Mouse (Mus musculus) retina, postnatal 1 day (tissue): ENCODE data around the gene Tiam1.
A peak's percentile ranks its signal among the peaks of the same experiment; 100 is the strongest.

ENCODE experiments used
- DNase-seq: peaks from one replicate; pipeline ENCODE4 v3.0.0-alpha.2; 2012

Tiam1 gene

GRCm38 (mm10) chr16:89990288-89990955 is 153.1 kb downstream of the Tiam1 start:
- DNase-seq = no peak

- DNase-seq = no peak
These were observed 153.8 kb downstream of the Tiam1 start for GRCm38 (mm10) chr16:89989816-89990215.

GRCm38 (mm10) chr16:89986672-89987362 is 156.8 kb downstream of the Tiam1 start:
- peak; percentile 47 for DNase-seq

GRCm38 (mm10) chr16:89985702-89986481 is 157.7 kb downstream of the Tiam1 start:
- DNase-seq = peak; percentile 24

GRCm38 (mm10) chr16:89980075-89980744 is 163.4 kb downstream of the Tiam1 start:
- DNase-seq = no peak

- DNase-seq = no peak
These were observed 168.1 kb downstream of the Tiam1 start for GRCm38 (mm10) chr16:89975441-89975840.

- DNase-seq = no peak
These were observed 169.5 kb downstream of the Tiam1 start for GRCm38 (mm10) chr16:89973814-89974712.

- DNase-seq = no peak
These were observed 170.6 kb downstream of the Tiam1 start for GRCm38 (mm10) chr16:89972854-89973487.

GRCm38 (mm10) chr16:89972018-89972417 is 171.6 kb downstream of the Tiam1 start:
- DNase-seq = no peak

- no peak for DNase-seq
These were observed 175.5 kb downstream of the Tiam1 start for GRCm38 (mm10) chr16:89968058-89968457.

- no peak for DNase-seq
These were observed 180.7 kb downstream of the Tiam1 start for GRCm38 (mm10) chr16:89962876-89963275.

- DNase-seq = no peak
These were observed 182.7 kb downstream of the Tiam1 start for GRCm38 (mm10) chr16:89960904-89961303.

GRCm38 (mm10) chr16:89960186-89960878 is 183.2 kb downstream of the Tiam1 start:
- peak; percentile 59 for DNase-seq

GRCm38 (mm10) chr16:89958982-89959381 is 184.6 kb downstream of the Tiam1 start:
- DNase-seq = no peak

GRCm38 (mm10) chr16:89958030-89958429 is 185.5 kb downstream of the Tiam1 start:
- DNase-seq = no peak

GRCm38 (mm10) chr16:89954525-89954924 is 189.0 kb downstream of the Tiam1 start:
- no peak for DNase-seq

- no peak for DNase-seq
These were observed 189.5 kb downstream of the Tiam1 start for GRCm38 (mm10) chr16:89954114-89954513.

- DNase-seq = no peak
These were observed 190.7 kb downstream of the Tiam1 start for GRCm38 (mm10) chr16:89952821-89953220.

- no peak for DNase-seq
These were observed 192.8 kb downstream of the Tiam1 start for GRCm38 (mm10) chr16:89950754-89951153.

GRCm38 (mm10) chr16:89950251-89950650 is 193.3 kb downstream of the Tiam1 start:
- no peak for DNase-seq

- no peak for DNase-seq
These were observed 195.5 kb downstream of the Tiam1 start for GRCm38 (mm10) chr16:89948040-89948439.
